Mouse (Mus musculus): ENCODE data around the gene Glp2r.

Gene Glp2r

GRCm38 (mm10) chr11:67666129-67666528 is 104.8 kb downstream of the Glp2r start:
- in situ Hi-C loops (cut with MboI; ENCODE audit: unreplicated experiment in 2 of 2) = loop anchor here (5.0 to 10.0 kb wide), 2 partner anchors 301 to 554 kb away; no protein-coding TSS in a partner anchor

- in situ Hi-C loops (cut with MboI; ENCODE audit: unreplicated experiment in 2 of 2) = loop anchor here (5.0 to 10.0 kb wide), 2 partner anchors 300 to 553 kb away; no protein-coding TSS in a partner anchor
Observed at GRCm38 (mm10) chr11:67664918-67665317, 106.0 kb downstream of the Glp2r start.

GRCm38 (mm10) chr11:67664261-67664660 is 106.7 kb downstream of the Glp2r start:
- in situ Hi-C loops (cut with MboI; ENCODE audit: unreplicated experiment in 2 of 2) = loop anchor here in 1 of 2 experiments (10.0 kb wide), 1 partner anchor 299 kb away; no protein-coding TSS in a partner anchor

GRCm38 (mm10) chr11:67663437-67663836 is 107.5 kb downstream of the Glp2r start:
- in situ Hi-C loops (cut with MboI; ENCODE audit: unreplicated experiment in 2 of 2) = loop anchor here in 1 of 2 experiments (10.0 kb wide), 1 partner anchor 299 kb away; no protein-coding TSS in a partner anchor

GRCm38 (mm10) chr11:67661465-67661864 is 109.5 kb downstream of the Glp2r start:
- in situ Hi-C loops (cut with MboI; ENCODE audit: unreplicated experiment in 2 of 2) = loop anchor here in 1 of 2 experiments (10.0 kb wide), 1 partner anchor 297 kb away; no protein-coding TSS in a partner anchor

GRCm38 (mm10) chr11:67657685-67658382 is 113.1 kb downstream of the Glp2r start:
- in situ Hi-C loops (cut with MboI; ENCODE audit: unreplicated experiment in 2 of 2) = no loop called here

GRCm38 (mm10) chr11:67656811-67657210 is 114.1 kb downstream of the Glp2r start:
- in situ Hi-C loops (cut with MboI; ENCODE audit: unreplicated experiment in 2 of 2) = no loop called here

GRCm38 (mm10) chr11:67656366-67656765 is 114.6 kb downstream of the Glp2r start:
- in situ Hi-C loops (cut with MboI; ENCODE audit: unreplicated experiment in 2 of 2) = no loop called here

- in situ Hi-C loops (cut with MboI; ENCODE audit: unreplicated experiment in 2 of 2) = no loop called here
Observed at GRCm38 (mm10) chr11:67655236-67655959, 115.6 kb downstream of the Glp2r start.

- in situ Hi-C loops (cut with MboI; ENCODE audit: unreplicated experiment in 2 of 2) = no loop called here
Observed at GRCm38 (mm10) chr11:67654514-67654913, 116.4 kb downstream of the Glp2r start.

GRCm38 (mm10) chr11:67653521-67654090 is 117.3 kb downstream of the Glp2r start:
- in situ Hi-C loops (cut with MboI; ENCODE audit: unreplicated experiment in 2 of 2) = no loop called here

- in situ Hi-C loops (cut with MboI; ENCODE audit: unreplicated experiment in 2 of 2) = no loop called here
Observed at GRCm38 (mm10) chr11:67652893-67653255, 118.1 kb downstream of the Glp2r start.

GRCm38 (mm10) chr11:67652194-67652892 is 118.6 kb downstream of the Glp2r start:
- in situ Hi-C loops (cut with MboI; ENCODE audit: unreplicated experiment in 2 of 2) = no loop called here

- in situ Hi-C loops (cut with MboI; ENCODE audit: unreplicated experiment in 2 of 2) = no loop called here
Observed at GRCm38 (mm10) chr11:67651731-67652130, 119.2 kb downstream of the Glp2r start.

GRCm38 (mm10) chr11:67649971-67650707 is 120.8 kb downstream of the Glp2r start:
- in situ Hi-C loops (cut with MboI; ENCODE audit: unreplicated experiment in 2 of 2) = loop anchor here (5.0 to 10.0 kb wide), 5 partner anchors 113 to 275 kb away; no protein-coding TSS in a partner anchor

- in situ Hi-C loops (cut with MboI; ENCODE audit: unreplicated experiment in 2 of 2) = loop anchor here (5.0 to 10.0 kb wide), 5 partner anchors 112 to 274 kb away; no protein-coding TSS in a partner anchor
Observed at GRCm38 (mm10) chr11:67648651-67649407, 122.1 kb downstream of the Glp2r start.

- in situ Hi-C loops (cut with MboI; ENCODE audit: unreplicated experiment in 2 of 2) = loop anchor here (5.0 to 10.0 kb wide), 5 partner anchors 110 to 273 kb away; no protein-coding TSS in a partner anchor
Observed at GRCm38 (mm10) chr11:67647745-67648144, 123.2 kb downstream of the Glp2r start.

GRCm38 (mm10) chr11:67644632-67645149 is 126.3 kb downstream of the Glp2r start:
- in situ Hi-C loops (cut with MboI; ENCODE audit: unreplicated experiment in 2 of 2) = loop anchor here (5.0 to 10.0 kb wide), 5 partner anchors 107 to 270 kb away; no protein-coding TSS in a partner anchor

GRCm38 (mm10) chr11:67643465-67643864 is 127.5 kb downstream of the Glp2r start:
- in situ Hi-C loops (cut with MboI; ENCODE audit: unreplicated experiment in 2 of 2) = loop anchor here (10.0 kb wide), 2 partner anchors 219 to 269 kb away; no protein-coding TSS in a partner anchor

Data from v-Abl transformed pro-B cells (cell line).